Mouse (Mus musculus): ENCODE data around the gene Rtraf. TPM values are rescaled to one million over a fixed set of nuclear protein-coding genes. Genes with fewer than 3 reads are reported as not detected.

Rtraf gene
- total RNA-seq, 2 experiments from 2014 or later = 13.5 to 37.3 TPM

DNA sequence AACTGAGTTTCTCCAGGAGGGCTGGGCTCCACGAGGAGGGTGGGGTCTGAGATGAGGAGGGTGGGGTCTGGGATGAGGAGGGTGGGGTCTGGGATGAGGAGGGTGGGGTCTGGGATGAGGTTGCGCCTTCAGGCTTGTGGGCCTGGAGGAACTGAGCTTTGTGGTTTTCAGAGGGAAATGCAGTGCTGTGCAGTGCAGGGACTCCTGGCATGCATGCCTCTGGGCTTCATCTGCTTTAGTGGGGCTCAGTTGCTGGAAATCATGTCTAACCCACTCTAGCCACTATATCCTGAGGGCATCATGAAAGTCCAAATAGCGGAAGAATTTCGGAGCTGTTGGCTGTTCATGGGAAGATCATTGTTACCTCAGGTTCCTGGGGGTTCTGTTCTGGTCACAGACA lies 20.4 kb downstream of the Rtraf start:
- ATAC-seq (replicated peaks; ENCODE audit: low FRiP score, poor library complexity, severe bottlenecking) = no peak

DNA sequence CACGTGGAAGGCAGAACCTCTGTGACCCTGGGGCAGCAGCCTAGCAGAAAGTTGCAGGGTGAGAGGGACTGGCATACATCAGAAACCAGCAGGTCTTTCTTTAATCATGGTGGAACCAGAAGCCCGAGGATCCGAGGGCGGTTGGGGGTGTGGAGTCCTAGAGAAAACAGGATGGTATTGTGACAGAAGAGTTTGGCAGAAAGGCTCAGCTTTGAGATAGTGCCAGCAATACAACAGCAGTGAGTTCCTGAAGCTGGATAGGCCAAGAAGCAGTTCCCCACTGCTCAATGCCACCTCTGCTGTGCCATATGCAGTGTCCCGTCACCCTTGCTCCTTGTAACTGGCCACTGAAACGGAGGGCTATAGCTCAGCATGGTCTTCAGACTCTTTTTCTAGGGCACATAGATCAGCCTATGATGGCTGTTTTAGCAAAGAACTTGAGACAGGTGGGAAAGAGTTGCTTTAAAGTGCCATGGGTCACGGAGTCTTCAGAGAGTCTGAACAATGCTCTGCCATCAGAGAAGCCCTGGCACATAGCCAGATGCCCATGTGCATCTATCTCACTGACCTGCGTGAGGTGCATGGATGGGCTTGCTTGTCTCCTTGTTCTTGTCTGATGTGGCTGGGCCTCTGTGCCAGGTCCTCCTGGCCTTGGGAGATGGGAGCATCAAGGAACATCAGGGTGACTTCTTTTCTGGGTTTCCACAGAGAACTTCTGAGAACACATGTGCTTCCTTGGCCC lies 22.0 kb downstream of the Rtraf start:
- ATAC-seq (replicated peaks; ENCODE audit: low FRiP score, poor library complexity, severe bottlenecking) = no peak

DNA sequence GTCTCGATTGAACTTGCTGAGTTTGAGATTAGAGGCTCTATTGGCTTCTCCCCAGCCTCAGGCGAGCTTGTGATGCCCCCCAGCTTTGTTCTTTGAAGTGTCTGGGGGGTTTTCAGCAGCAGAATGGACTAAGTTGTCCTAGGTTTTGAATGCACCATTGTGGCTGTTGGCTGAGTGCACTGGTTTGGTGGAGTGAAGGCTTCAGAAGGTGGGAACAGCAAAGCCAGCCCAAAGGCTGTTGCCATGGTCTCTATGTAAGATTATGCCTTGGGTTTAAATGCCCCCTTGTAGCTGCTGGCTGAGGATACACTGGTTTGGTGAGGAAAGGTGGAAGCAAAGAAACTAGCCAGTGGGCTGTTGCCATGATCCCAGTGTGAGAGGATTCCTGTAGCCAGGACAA lies 23.1 kb downstream of the Rtraf start:
- ATAC-seq (replicated peaks; ENCODE audit: low FRiP score, poor library complexity, severe bottlenecking) = no peak

DNA sequence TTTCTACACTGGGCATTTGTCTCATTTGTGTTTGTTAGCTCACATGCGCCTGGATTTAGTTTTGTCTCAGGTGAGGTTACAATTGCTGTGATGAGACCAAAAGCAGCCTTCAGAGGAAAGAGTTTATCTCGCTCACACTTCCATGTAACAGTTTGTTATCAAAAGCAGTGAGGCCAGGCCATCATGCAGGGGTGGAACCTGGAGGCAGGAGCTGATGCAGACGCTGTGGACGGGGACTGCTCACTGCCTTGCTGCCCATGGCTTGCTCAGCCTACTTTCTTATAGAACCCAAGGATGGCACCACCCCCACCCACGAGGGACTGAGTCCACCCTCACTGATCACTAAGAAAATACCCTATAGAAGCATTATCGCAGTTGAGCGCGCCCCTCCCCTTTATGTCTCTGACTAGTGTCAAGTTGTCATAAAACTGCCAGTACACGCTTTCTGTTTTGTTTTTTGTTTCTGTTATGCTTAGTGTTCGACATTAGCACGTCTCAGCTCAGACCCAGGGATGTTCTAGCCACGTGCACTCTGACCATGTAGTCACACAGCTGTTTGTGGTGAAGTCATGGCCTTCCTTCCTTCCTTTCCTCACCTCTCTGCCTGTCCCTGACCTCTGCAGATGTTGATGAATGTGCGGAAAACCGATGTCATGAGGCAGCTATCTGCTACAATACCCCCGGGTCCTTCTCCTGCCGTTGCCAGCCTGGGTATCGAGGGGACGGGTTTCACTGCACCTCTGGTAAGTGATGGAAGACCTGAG lies 26.9 kb downstream of the Rtraf start:
- no peak for ATAC-seq (replicated peaks; ENCODE audit: low FRiP score, poor library complexity, severe bottlenecking)

DNA sequence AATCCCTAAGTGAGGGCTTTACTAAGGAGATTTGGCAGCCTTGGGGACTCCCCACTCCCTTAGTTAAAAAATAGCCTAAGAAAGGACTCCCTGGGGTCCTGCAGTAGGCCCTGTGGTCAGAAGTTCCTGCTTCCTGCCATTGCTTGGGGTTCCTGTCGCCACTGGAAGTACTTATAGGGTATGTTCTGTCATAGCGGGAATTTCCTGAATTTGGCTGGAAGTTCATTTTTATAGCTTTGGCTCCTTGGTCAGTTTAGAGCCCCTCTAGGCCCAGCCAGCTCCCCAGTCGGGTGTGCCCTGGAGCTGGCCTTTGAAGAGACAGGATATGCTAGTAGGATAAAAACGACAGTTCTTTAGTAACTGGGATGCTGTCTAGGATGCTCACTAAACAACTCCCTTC lies 28.7 kb downstream of the Rtraf start:
- ATAC-seq (replicated peaks; ENCODE audit: low FRiP score, poor library complexity, severe bottlenecking) = no peak

DNA sequence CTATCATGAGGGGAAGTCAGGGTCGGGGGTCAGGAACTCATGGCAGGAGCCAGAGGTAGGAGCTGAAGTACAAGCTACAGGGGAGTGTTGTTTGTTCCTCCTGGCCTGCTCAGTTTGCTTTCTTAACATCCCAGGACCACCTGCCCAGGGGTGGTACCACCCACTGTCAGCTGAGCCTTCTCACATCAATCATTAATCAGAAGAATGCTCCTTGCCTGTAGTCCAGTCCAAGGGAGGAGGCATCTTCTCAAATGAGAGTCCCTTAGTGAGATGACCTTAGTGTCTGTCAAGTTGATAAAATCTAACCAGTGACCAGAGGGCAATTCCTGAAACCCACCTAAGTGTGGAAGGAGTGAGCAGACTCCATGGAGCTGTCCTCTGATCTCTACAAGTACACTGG lies 35.2 kb downstream of the Rtraf start:
- ATAC-seq (replicated peaks; ENCODE audit: low FRiP score, poor library complexity, severe bottlenecking) = no peak

DNA sequence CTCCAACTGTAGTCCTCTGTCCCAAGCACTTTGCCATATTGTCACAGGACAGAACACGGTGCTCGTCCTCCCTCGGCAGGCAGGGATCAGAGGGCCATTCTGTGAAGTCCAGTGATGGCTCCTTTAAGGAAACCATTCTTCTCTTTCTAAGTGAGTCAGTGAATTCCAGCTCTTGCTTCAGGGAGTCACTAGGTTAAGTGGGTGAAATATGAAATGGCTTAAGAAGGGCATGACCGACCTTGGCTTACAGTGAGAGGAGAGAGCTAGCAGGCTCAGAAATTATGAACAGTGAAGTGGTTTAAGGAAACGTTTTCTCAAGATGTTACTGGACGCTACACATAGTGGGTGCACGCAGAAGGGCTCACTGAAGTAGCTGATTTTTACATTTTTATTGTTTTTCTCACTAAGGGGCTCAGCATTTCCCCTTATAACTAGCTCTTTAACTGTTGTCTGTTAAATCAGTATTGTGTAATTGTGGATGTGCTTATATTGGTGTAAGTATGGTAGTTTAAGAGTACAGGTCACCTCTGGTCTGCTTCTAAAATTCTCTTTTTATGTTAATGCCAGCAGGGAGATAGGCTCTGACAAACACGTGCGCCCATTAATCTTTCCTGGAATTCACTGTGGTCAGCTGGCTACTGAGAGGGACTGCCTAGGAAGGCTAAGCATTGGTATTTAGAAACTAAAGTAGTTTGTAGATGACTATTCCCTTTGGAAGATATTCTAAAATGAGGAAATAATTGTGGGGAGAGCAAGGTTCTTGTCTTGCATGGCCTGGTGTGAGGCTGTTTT lies 37.6 kb downstream of the Rtraf start:
- ATAC-seq (replicated peaks; ENCODE audit: low FRiP score, poor library complexity, severe bottlenecking) = no peak

DNA sequence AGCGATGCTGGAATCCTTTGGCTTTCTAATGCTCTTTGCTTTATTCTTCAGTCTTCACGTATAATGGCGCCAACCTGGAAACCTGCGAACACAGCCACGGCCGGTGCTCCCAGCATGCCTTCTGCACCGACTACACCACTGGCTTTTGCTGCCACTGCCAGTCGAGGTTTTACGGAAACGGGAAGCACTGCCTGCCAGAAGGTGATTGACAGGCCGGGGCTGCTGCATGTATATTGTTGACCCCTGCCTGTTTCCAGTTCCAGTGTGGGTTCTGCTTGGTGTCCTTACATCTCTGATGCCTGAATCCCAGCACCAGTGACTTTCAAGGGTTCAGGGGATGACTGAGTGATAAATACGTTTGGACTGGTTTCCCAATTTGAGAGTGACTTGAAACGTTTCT lies 45.7 kb downstream of the Rtraf start:
- no peak for ATAC-seq (replicated peaks; ENCODE audit: low FRiP score, poor library complexity, severe bottlenecking)

DNA sequence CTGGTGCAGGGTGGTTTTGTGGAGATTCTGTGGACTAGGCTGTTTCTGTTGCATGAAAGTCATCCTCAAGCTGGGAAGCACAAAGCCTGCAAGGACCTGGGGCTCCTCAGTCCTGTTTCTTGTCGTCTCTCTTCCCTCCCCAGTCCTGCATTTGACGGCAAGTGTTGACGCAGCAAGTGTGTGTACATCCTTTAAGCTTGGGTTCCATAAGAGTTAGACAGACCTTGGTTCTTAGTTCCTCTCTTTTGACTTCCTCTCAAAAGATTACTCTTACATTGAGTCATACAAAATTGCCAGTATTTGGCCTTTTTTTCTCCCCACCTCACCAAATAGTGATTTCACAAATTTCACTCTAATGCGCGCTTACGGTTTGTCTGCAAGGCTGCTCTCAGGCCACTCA lies 46.3 kb downstream of the Rtraf start:
- ATAC-seq (replicated peaks; ENCODE audit: low FRiP score, poor library complexity, severe bottlenecking) = no peak

DNA sequence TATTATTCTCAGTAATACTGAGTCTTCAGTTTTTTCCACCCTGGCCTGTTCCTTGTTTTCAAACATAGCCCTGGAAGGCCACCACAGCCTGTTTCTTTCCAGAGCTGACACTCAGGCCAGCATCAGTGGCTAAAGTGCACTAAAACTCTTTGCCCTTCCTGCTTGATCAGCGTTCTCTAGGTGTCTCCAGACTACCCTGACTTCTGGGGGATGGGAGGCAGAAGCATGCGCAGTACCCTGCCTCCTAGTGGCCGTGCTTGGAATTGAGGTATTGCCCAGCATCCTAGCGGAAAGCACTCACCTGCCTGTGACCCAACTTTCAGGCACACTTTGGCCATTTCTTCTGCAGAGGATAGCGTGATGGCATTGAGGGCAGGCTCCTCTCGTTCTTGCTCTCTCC lies 46.7 kb downstream of the Rtraf start:
- ATAC-seq (replicated peaks; ENCODE audit: low FRiP score, poor library complexity, severe bottlenecking) = no peak

DNA sequence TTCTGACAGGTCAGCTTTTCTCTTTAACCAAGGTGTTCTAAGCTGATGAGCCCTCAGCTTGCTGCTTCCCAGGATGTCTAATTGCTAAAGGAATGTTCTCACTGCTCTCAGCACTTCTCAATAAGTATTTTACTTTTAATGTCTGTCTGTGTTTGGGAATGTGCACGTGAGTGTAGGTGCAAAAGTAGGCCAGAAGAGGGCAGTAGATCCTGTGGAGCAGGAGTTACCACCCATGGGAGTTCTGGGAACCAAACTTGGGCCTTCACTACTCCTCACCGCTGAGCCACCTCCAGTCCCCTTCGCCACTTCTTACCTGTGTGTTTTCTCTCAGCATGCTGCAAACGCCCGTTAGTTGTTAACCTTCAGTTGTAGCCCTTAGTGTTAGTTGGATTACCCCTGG lies 47.4 kb downstream of the Rtraf start:
- no peak for ATAC-seq (replicated peaks; ENCODE audit: low FRiP score, poor library complexity, severe bottlenecking)

DNA sequence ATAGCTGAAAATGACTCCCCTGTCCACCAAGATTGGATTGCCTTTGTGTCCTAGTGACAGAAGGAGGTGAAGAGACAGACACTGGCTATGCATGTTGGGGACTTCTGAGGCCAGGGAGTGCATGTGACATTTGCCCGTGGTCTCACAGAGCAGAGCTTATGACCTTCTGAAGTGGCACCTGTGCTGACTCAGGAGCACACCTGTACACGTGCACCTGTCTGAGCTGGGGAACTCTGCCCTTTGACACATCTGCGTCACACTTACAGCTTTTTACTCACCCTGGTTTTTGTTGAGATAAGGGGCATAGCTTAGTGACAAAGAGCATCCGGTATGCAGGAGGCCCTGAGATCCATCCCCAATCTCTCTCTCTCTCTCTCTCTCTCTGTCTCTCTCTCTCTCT lies 48.1 kb downstream of the Rtraf start:
- no peak for ATAC-seq (replicated peaks; ENCODE audit: low FRiP score, poor library complexity, severe bottlenecking)

DNA sequence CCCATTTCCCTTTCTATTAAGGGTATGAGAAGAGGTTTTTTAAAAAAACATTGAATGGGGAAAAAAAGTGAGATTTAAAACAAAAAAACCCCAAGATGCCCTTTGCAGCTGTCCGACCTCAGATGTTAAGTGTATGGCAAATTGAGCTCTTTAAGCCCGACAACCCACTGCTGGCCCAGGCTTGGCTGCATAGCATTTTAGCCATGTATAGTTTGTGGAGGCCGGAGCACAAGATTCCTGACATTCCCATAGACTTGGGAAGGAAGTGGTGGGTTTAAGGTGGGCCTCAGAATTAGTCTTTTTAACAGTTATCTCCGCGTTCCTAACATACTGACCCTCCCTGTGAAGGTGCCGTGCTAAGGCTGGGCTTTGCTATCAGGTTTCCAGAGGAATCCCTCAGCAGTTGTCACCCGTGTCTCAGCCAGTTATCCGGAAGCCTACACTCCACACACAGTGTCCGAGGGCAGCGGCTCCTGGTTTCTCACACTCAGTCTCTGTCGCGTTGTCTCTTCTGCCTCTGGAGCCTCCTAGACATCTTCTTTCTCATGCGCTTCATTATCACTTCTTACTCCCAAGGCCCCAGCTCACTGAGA lies 49.5 kb downstream of the Rtraf start:
- ATAC-seq (replicated peaks; ENCODE audit: low FRiP score, poor library complexity, severe bottlenecking) = no peak

DNA sequence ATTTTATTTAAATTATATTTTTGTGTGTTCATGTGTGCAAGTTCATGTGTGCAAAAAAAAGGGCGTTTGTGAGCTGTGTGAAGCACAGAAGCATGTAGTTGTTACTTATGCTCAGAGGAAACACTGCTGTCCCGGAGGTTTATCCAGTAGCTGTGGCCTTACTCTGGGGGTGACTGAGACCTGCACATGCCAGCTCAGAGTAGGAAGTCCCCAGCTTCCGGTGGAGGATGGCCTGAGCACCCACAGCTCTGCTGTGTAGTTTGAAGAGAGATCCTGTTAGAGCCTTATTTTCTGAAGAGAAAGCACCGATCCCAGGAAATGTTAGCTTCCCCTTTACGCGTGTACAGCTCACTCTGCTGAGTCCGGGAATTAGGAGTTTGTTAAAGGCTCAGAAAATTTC lies 52.5 kb downstream of the Rtraf start:
- ATAC-seq (replicated peaks; ENCODE audit: low FRiP score, poor library complexity, severe bottlenecking) = no peak

DNA sequence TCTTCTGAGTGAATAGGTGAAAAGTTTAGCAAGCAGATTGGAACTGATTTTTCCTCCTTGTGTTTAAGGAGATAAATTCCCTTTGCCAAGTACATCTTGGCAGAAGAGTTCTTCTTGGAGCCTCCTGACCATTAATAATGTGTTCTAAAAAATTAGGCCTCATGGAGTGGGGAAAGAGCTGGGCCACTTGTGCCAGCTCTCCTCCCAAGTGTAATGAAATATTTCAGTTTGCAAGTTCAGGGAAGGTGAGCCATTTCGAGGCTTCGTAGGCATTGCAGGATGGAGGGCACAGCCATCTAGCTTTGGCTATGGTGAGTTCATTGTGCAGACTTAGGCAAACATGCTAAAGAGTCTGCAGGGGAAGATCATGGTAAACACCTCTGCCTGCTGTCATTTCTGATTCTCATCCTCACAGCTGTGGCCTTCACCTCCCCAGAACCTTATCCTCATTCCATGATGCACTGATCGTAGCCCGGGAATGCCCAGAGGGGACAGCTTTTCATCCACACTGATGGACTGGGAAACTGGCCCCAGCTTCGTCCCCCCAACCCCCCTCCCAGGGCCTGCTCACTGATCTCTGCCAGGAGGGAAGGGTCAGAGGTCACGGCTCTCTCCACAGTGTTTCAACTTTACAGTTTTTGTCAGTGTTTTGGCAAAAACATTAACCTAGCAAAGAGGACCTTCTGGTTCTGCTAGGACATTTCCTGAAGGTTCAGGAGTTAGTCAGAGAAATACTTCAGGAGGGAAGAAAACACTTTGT lies 54.0 kb downstream of the Rtraf start:
- ATAC-seq (replicated peaks; ENCODE audit: low FRiP score, poor library complexity, severe bottlenecking) = no peak

DNA sequence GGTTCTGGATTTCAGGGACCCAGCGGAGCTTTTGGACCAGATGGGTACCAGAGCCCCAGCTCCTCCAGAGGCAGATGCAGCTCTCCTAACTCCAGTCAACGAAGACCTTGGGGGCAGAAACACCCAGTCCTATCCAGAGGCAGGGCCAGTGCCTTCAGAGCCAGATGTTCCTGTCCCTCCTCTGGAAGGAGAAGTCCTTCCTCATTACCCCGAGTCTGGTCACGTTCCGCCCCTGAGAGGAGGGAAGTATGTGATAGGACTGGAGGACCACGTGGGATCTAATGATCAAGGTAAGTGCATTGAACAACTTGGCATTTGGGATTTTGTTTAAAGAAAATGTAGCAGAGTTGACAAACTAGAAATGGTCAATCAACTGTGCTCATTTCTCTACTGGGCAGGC lies 55.0 kb downstream of the Rtraf start:
- no peak for ATAC-seq (replicated peaks; ENCODE audit: low FRiP score, poor library complexity, severe bottlenecking)

DNA sequence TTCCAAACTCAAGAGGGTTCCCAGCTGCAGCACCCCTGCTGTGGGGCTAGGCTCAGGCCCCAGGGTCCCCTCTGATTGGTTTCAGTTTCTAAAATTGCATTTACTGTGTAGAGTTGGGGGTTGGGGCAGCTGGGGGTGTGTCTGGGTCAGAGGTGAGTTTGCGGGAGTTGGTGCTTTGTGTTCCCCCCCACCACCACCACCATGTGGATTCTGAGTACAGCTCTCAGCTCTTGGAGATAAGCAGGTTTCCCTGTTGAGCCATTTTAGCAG lies 57.3 kb downstream of the Rtraf start:
- no peak for ATAC-seq (replicated peaks; ENCODE audit: low FRiP score, poor library complexity, severe bottlenecking)

DNA sequence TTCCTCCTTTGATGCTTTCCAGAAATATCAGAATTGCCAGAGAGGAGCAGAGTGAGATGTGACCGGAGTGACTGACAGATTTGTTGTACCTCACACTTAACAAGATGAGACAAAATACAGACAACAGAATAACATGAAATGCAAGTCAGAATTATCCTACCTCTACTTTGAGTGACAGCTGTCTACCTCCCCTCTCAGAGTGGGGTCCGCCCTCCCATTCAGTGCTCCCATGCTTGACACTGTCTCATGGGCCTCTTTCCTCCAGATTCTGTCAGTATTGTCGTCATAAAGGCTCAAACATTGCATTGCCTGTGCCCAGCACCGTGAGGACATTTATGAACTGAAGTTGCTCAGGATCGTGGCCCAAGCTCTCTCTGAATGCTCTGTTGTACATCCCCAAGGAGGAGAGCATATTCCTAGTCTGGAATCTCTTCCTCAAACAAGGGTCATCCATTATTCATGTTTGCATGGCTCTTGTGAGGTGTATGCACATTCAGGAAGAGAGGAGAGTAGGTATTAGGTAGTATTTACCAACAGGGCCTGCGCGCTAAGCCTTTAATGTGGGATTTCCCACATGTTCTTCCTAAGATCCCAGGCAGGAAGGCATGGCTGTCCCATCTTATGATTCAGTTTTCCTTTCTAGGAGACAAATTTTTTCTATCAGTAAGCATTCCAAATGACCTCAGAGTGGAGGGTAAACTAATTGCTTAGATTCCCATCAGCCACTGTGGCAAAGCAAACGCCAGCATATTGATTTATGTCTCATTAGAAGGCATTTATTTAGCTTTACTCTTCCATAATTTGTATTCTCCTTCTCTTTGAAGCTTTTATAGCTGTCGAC lies 57.9 kb downstream of the Rtraf start:
- ATAC-seq (replicated peaks; ENCODE audit: low FRiP score, poor library complexity, severe bottlenecking) = no peak

DNA sequence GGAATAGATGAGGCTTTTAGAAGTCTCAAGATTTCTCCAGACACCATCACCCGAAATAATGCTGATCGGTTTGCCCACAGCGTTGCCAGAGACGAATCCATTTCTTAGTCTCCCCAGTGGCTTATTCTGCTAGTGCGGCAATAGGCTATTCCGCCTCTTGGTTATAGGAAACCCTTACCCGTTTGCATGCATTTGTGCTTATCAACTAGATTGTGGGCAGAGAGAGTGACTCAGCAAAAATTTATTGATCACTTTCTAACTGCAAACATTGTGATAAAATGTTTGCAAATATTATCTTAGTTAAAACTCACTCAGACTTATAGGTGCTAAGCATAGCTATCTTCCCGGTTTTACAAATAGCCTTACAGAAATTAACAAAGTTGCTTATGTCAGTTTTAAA lies 59.3 kb downstream of the Rtraf start:
- ATAC-seq (replicated peaks; ENCODE audit: low FRiP score, poor library complexity, severe bottlenecking) = no peak
